Mouse (Mus musculus): ENCODE results near the gene Cdhr3. TPM values are rescaled to one million over a fixed set of nuclear protein-coding genes. Genes with fewer than 3 reads are reported as not detected.

The Cdhr3 gene
- total and polyA plus RNA-seq, 2 experiments from 2014 or later, result 0.55 to 1.0 TPM

- Histone ChIP-seq H3K27me3 (ENCODE audit: insufficient read depth, low read length) (peaks cover 4% of the 10 kb centered on the region; the same call in 1 of the 2 replicates), H3K9ac (replicated peaks; ENCODE audit: low read length, poor library complexity, severe bottlenecking) (no peak overlapping the region), H3K4me1 (ENCODE audit: insufficient read depth, low read length) (peaks cover 11% of the 10 kb centered on the region), H3K27ac (ENCODE audit: low read depth, low read length) (no peak overlapping the region), H3K36me3 (ENCODE audit: insufficient read depth, low read length) (no peaks in the 10 kb centered on the region), H3K4me2 (ENCODE audit: low read depth, low read length, poor library complexity, severe bottlenecking) (no peak overlapping the region), H3K4me3 (ENCODE audit: low read depth, low read length) (no peak overlapping the region), H3K9me3 (ENCODE audit: low read length) (no peaks in the 10 kb centered on the region)
- WGBS, result 89% methylated on average over 3 of the region's 3 CpGs
- no peak for TF ChIP-seq CTCF (IDR thresholded peaks at IDR 0.05)
- ATAC-seq (ENCODE audit: low FRiP score) (no peak), DNase-seq (ENCODE audit: low spot score) (no peak)
Measured at GRCm38 (mm10) chr12:33048391-33048790, 44.3 kb downstream of the Cdhr3 start.

GRCm38 (mm10) chr12:33046434-33046833, 46.2 kb downstream of the Cdhr3 start:
- DNase-seq (ENCODE audit: low spot score) (no peak), ATAC-seq (ENCODE audit: low FRiP score) (0 out of 2 replicates have a peak, but pooled peaks have one; percentile 29)
- Histone ChIP-seq H3K27me3 (ENCODE audit: insufficient read depth, low read length) (peaks cover 4% of the 10 kb centered on the region; the same call in 1 of the 2 replicates), H3K9ac (replicated peaks; ENCODE audit: low read length, poor library complexity, severe bottlenecking) (no peak overlapping the region), H3K36me3 (ENCODE audit: insufficient read depth, low read length) (no peaks in the 10 kb centered on the region), H3K9me3 (ENCODE audit: low read length) (no peaks in the 10 kb centered on the region), H3K4me3 (ENCODE audit: low read depth, low read length) (no peak overlapping the region), H3K27ac (ENCODE audit: low read depth, low read length) (0 out of 2 replicates have a peak overlapping the region, but pooled peaks have one; percentile 47), H3K4me2 (ENCODE audit: low read depth, low read length, poor library complexity, severe bottlenecking) (no peak overlapping the region), H3K4me1 (ENCODE audit: insufficient read depth, low read length) (peaks cover 11% of the 10 kb centered on the region)
- TF ChIP-seq CTCF (IDR thresholded peaks at IDR 0.05), result no peak
- WGBS, result 62% methylated on average over 7 of the region's 7 CpGs

- Histone ChIP-seq H3K9ac (replicated peaks; ENCODE audit: low read length, poor library complexity, severe bottlenecking) (no peak overlapping the region; the same call in 1 of the 2 replicates), H3K36me3 (ENCODE audit: insufficient read depth, low read length) (no peaks in the 10 kb centered on the region), H3K4me3 (ENCODE audit: low read depth, low read length) (no peak overlapping the region), H3K27me3 (ENCODE audit: insufficient read depth, low read length) (peaks cover 4% of the 10 kb centered on the region; the same call in 1 of the 2 replicates), H3K9me3 (ENCODE audit: low read length) (no peaks in the 10 kb centered on the region), H3K4me1 (ENCODE audit: insufficient read depth, low read length) (peaks cover 11% of the 10 kb centered on the region), H3K4me2 (ENCODE audit: low read depth, low read length, poor library complexity, severe bottlenecking) (peak overlapping the region; percentile 1), H3K27ac (ENCODE audit: low read depth, low read length) (peak overlapping the region; percentile 47; the same call in 1 of the 2 replicates)
- TF ChIP-seq CTCF (IDR thresholded peaks at IDR 0.05), result no peak
- WGBS, result 39% methylated on average over 16 of the region's 16 CpGs
- no peak for DNase-seq (ENCODE audit: low spot score)
- peak; percentile 47; the same call in 1 of the 2 replicates for ATAC-seq (ENCODE audit: low FRiP score)
Measured at GRCm38 (mm10) chr12:33045533-33046361, 46.9 kb downstream of the Cdhr3 start.

GRCm38 (mm10) chr12:33041476-33041875, 51.2 kb downstream of the Cdhr3 start:
- Histone ChIP-seq H3K4me2 (ENCODE audit: low read depth, low read length, poor library complexity, severe bottlenecking) (no peak overlapping the region), H3K9me3 (ENCODE audit: low read length) (no peaks in the 10 kb centered on the region), H3K4me3 (ENCODE audit: low read depth, low read length) (no peak overlapping the region), H3K27me3 (ENCODE audit: insufficient read depth, low read length) (no peaks in the 10 kb centered on the region), H3K4me1 (ENCODE audit: insufficient read depth, low read length) (peaks cover 11% of the 10 kb centered on the region), H3K36me3 (ENCODE audit: insufficient read depth, low read length) (no peaks in the 10 kb centered on the region), H3K9ac (replicated peaks; ENCODE audit: low read length, poor library complexity, severe bottlenecking) (no peak overlapping the region), H3K27ac (ENCODE audit: low read depth, low read length) (no peak overlapping the region)
- WGBS, result 89% methylated on average over 7 of the region's 7 CpGs
- no peak for TF ChIP-seq CTCF (IDR thresholded peaks at IDR 0.05)
- no peak for ATAC-seq (ENCODE audit: low FRiP score)
- DNase-seq (ENCODE audit: low spot score), result no peak

GRCm38 (mm10) chr12:33040811-33041210, 51.9 kb downstream of the Cdhr3 start:
- no peak for ATAC-seq (ENCODE audit: low FRiP score)
- no peak for TF ChIP-seq CTCF (IDR thresholded peaks at IDR 0.05)

GRCm38 (mm10) chr12:33038676-33039075, 54.0 kb downstream of the Cdhr3 start:
- no peak for ATAC-seq (ENCODE audit: low FRiP score)

More at GRCm38 (mm10) chr12:33040811-33041210, 51.9 kb downstream of the Cdhr3 start:
- Histone ChIP-seq H3K9me3 (ENCODE audit: low read length) (no peaks in the 10 kb centered on the region), H3K27me3 (ENCODE audit: insufficient read depth, low read length) (no peaks in the 10 kb centered on the region), H3K4me3 (ENCODE audit: low read depth, low read length) (no peak overlapping the region), H3K4me2 (ENCODE audit: low read depth, low read length, poor library complexity, severe bottlenecking) (no peak overlapping the region), H3K27ac (ENCODE audit: low read depth, low read length) (no peak overlapping the region), H3K9ac (replicated peaks; ENCODE audit: low read length, poor library complexity, severe bottlenecking) (no peak overlapping the region), H3K4me1 (ENCODE audit: insufficient read depth, low read length) (peaks cover 6% of the 10 kb centered on the region), H3K36me3 (ENCODE audit: insufficient read depth, low read length) (no peaks in the 10 kb centered on the region)
- WGBS, result 90% methylated on average over 2 of the region's 2 CpGs
- DNase-seq (ENCODE audit: low spot score), result no peak

More at GRCm38 (mm10) chr12:33038676-33039075, 54.0 kb downstream of the Cdhr3 start:
- Histone ChIP-seq H3K27me3 (ENCODE audit: insufficient read depth, low read length) (no peaks in the 10 kb centered on the region), H3K4me2 (ENCODE audit: low read depth, low read length, poor library complexity, severe bottlenecking) (no peak overlapping the region), H3K4me3 (ENCODE audit: low read depth, low read length) (no peak overlapping the region), H3K4me1 (ENCODE audit: insufficient read depth, low read length) (0 out of 2 replicates have a peak, but pooled peaks cover 5% of the 10 kb centered on the region), H3K9me3 (ENCODE audit: low read length) (no peaks in the 10 kb centered on the region), H3K9ac (replicated peaks; ENCODE audit: low read length, poor library complexity, severe bottlenecking) (no peak overlapping the region), H3K27ac (ENCODE audit: low read depth, low read length) (no peak overlapping the region), H3K36me3 (ENCODE audit: insufficient read depth, low read length) (no peaks in the 10 kb centered on the region)
- no peak for DNase-seq (ENCODE audit: low spot score)
- TF ChIP-seq CTCF (IDR thresholded peaks at IDR 0.05), result no peak

Measured in midbrain, postnatal 0 days (tissue).